Mouse (Mus musculus): ENCODE measurements around the gene Phf21b. TPM values are rescaled to one million over a fixed set of nuclear protein-coding genes. Genes with fewer than 3 reads are reported as not detected.

Gene Phf21b
- polyA plus RNA-seq, 1 experiment = 3.0 TPM

DNA sequence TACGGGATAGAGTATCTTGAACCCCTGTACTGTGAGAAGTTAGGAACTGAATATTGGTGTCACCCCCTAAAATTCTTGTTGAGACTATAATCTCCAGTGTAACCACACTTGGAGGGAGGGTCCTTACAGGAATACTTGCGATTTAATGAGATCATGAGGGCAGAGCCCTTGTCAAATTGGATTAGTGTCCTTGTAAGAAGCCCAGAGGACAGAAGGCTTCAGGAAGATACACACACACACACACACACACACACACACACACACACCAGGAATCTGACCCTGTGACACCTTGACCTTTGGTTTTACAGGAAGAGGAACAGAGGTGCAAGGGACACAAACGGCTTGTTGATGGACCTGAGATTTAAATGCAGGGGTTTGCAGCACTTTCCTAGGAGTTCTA lies 35.4 kb upstream of the Phf21b start:
- no peak for DNase-seq
- Histone ChIP-seq H3K4me3 (ENCODE audit: control insufficient read depth, insufficient read depth, low read length) (no peak overlapping the region), H3K4me1 (replicated peaks; ENCODE audit: control insufficient read depth, insufficient read depth, low read length) (no peaks in the 10 kb centered on the region), H3K36me3 (ENCODE audit: control insufficient read depth, insufficient read depth, low read length) (no peaks in the 10 kb centered on the region), H3K27ac (ENCODE audit: control insufficient read depth, insufficient read depth, low read length) (no peak overlapping the region), H3K27me3 (ENCODE audit: control insufficient read depth, insufficient read depth, low read length) (no peaks in the 10 kb centered on the region)
- TF ChIP-seq POLR2A (IDR thresholded peaks at IDR 0.05; ENCODE audit: control insufficient read depth, extremely low read depth, insufficient read depth, low read length, poor library complexity) = no peak
- TF ChIP-seq CTCF (IDR thresholded peaks at IDR 0.05; ENCODE audit: borderline replicate concordance, control insufficient read depth, extremely low read depth, insufficient read depth, low read length, poor library complexity) = no peak
- 61% methylated on average over 3 of the region's 3 CpGs for WGBS

GRCm38 (mm10) chr15:84888066-84888465 lies 32.2 kb upstream of the Phf21b start:
- TF ChIP-seq CTCF (IDR thresholded peaks at IDR 0.05; ENCODE audit: borderline replicate concordance, control insufficient read depth, extremely low read depth, insufficient read depth, low read length, poor library complexity) (no peak), POLR2A (IDR thresholded peaks at IDR 0.05; ENCODE audit: control insufficient read depth, extremely low read depth, insufficient read depth, low read length, poor library complexity) (no peak)
- no peaks in the 10 kb centered on the region for H3K27me3 ChIP-seq (ENCODE audit: control insufficient read depth, insufficient read depth, low read length)
- no peaks in the 10 kb centered on the region for H3K4me1 ChIP-seq (replicated peaks; ENCODE audit: control insufficient read depth, insufficient read depth, low read length)
- DNase-seq = no peak
- 90% methylated on average over 12 of the region's 12 CpGs for WGBS
- no peak overlapping the region for H3K4me3 ChIP-seq (ENCODE audit: control insufficient read depth, insufficient read depth, low read length)
- no peak overlapping the region for H3K27ac ChIP-seq (ENCODE audit: control insufficient read depth, insufficient read depth, low read length)
- H3K36me3 ChIP-seq (ENCODE audit: control insufficient read depth, insufficient read depth, low read length) = no peaks in the 10 kb centered on the region

DNA sequence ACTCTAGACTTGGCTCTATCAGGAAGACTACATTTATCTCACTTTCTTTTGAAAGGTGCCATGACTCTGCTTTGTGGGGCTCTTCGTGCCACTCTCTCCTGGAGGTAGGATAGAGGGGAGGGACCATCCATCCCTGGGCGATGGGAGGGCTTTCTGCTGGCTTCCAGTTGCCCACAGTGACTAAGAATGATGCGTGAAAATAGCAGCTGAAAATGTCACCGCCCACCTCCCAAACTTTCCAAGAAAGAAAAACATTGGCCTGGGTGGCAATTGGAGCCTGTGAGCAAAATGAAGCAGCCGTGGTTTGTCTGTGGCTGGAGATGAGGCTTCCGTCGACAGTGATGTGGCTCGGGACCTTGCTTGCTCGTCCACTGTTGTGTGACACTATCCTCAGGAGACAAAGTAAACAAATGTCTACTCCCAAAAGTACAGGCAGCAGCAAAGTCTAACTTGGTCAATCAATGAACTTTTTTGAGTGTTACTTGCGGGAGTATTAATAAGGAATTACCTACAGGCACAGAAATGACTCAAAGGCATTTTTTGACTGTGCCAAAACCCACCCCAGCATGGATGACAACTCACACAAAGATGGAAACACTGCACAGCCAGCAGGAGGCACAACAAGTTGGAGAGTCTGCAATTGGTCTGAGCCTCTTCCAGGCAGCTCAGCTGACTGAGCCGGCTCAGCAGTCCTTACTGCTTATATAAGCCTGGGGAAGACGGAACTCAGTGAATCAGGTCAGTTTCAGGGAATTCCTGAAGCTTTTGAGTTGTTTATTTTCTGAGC lies 21.4 kb upstream of the Phf21b start:
- no peaks in the 10 kb centered on the region for H3K4me1 ChIP-seq (replicated peaks; ENCODE audit: control insufficient read depth, insufficient read depth, low read length)
- no peak overlapping the region for H3K4me3 ChIP-seq (ENCODE audit: control insufficient read depth, insufficient read depth, low read length)
- no peak for DNase-seq
- no peaks in the 10 kb centered on the region for H3K27me3 ChIP-seq (ENCODE audit: control insufficient read depth, insufficient read depth, low read length)
- H3K36me3 ChIP-seq (ENCODE audit: control insufficient read depth, insufficient read depth, low read length) = no peaks in the 10 kb centered on the region
- TF ChIP-seq CTCF (IDR thresholded peaks at IDR 0.05; ENCODE audit: borderline replicate concordance, control insufficient read depth, extremely low read depth, insufficient read depth, low read length, poor library complexity) (no peak), POLR2A (IDR thresholded peaks at IDR 0.05; ENCODE audit: control insufficient read depth, extremely low read depth, insufficient read depth, low read length, poor library complexity) (no peak)
- no peak overlapping the region for H3K27ac ChIP-seq (ENCODE audit: control insufficient read depth, insufficient read depth, low read length)
- 89% methylated on average over 12 of the region's 12 CpGs for WGBS

DNA sequence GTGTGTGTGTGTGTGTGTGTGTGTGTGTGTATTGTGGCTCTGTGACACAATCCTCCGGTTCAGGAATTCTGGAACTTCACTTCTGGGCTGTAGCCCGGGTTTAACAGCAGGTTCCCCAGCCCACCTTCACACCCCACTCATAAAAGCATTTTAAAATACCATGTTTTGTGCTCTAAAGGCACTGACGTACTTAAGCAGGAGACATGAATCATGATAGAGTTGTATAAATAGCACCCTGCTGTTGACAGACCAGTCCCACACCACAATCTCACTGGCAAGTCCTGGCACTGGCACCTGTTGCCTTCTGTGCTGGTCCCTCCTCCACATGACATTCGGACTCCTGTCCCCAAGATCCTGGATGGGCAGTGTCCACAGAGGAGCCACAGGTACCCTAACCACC lies 18.0 kb upstream of the Phf21b start:
- WGBS = 86% methylated on average over 4 of the region's 4 CpGs
- Histone ChIP-seq H3K27me3 (ENCODE audit: control insufficient read depth, insufficient read depth, low read length) (no peaks in the 10 kb centered on the region), H3K36me3 (ENCODE audit: control insufficient read depth, insufficient read depth, low read length) (no peaks in the 10 kb centered on the region), H3K4me3 (ENCODE audit: control insufficient read depth, insufficient read depth, low read length) (no peak overlapping the region), H3K27ac (ENCODE audit: control insufficient read depth, insufficient read depth, low read length) (no peak overlapping the region), H3K4me1 (replicated peaks; ENCODE audit: control insufficient read depth, insufficient read depth, low read length) (no peaks in the 10 kb centered on the region)
- DNase-seq = no peak
- TF ChIP-seq CTCF (IDR thresholded peaks at IDR 0.05; ENCODE audit: borderline replicate concordance, control insufficient read depth, extremely low read depth, insufficient read depth, low read length, poor library complexity) (no peak), POLR2A (IDR thresholded peaks at IDR 0.05; ENCODE audit: control insufficient read depth, extremely low read depth, insufficient read depth, low read length, poor library complexity) (no peak)

DNA sequence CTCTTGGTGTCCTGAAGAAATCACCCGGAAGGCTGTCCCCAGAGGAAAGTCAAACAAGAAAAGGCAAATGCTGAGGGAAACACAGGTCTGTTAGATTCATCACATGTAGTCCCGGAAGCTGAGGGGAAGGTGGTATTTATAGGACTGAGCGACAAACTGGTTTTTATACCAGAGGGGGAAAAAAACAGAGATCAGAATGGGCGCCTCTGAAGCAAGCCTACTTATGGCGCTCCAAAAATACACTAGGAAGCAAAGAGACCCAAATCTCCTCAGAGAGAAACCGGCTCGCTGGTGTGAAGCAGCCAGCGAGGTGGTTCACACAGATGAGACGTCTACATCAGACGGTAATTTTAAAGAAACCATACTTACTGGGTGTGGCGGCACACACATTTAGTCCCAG lies 17.2 kb upstream of the Phf21b start:
- Histone ChIP-seq H3K36me3 (ENCODE audit: control insufficient read depth, insufficient read depth, low read length) (no peaks in the 10 kb centered on the region), H3K27me3 (ENCODE audit: control insufficient read depth, insufficient read depth, low read length) (no peaks in the 10 kb centered on the region), H3K4me1 (replicated peaks; ENCODE audit: control insufficient read depth, insufficient read depth, low read length) (no peaks in the 10 kb centered on the region), H3K27ac (ENCODE audit: control insufficient read depth, insufficient read depth, low read length) (no peak overlapping the region), H3K4me3 (ENCODE audit: control insufficient read depth, insufficient read depth, low read length) (no peak overlapping the region)
- 92% methylated on average over 11 of the region's 11 CpGs for WGBS
- TF ChIP-seq POLR2A (IDR thresholded peaks at IDR 0.05; ENCODE audit: control insufficient read depth, extremely low read depth, insufficient read depth, low read length, poor library complexity) (no peak), CTCF (IDR thresholded peaks at IDR 0.05; ENCODE audit: borderline replicate concordance, control insufficient read depth, extremely low read depth, insufficient read depth, low read length, poor library complexity) (no peak)
- no peak for DNase-seq

DNA sequence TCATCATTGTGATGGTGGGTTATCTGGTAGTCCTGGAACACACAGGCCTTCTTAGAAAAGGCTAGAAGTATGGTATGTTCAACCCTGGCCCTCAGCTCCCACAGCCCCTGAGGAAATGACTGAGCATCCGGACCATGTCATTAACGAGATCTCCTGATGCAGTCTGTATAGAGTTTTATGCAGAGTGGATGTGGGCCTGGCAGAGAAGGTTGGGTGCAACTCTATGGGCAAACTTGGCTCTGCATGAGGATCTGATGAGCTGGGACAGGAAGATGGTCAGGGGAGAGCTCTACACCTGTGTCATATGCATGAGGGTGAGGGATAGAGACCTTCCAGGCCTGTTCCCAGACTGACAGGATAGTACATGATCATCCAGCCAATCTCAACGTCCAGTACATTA lies 16.0 kb upstream of the Phf21b start:
- no peak for DNase-seq
- 89% methylated on average over 3 of the region's 3 CpGs for WGBS
- H3K4me3 ChIP-seq (ENCODE audit: control insufficient read depth, insufficient read depth, low read length) = no peak overlapping the region
- TF ChIP-seq CTCF (IDR thresholded peaks at IDR 0.05; ENCODE audit: borderline replicate concordance, control insufficient read depth, extremely low read depth, insufficient read depth, low read length, poor library complexity) = no peak
- no peak for TF ChIP-seq POLR2A (IDR thresholded peaks at IDR 0.05; ENCODE audit: control insufficient read depth, extremely low read depth, insufficient read depth, low read length, poor library complexity)
- no peaks in the 10 kb centered on the region for H3K4me1 ChIP-seq (replicated peaks; ENCODE audit: control insufficient read depth, insufficient read depth, low read length)
- no peaks in the 10 kb centered on the region for H3K36me3 ChIP-seq (ENCODE audit: control insufficient read depth, insufficient read depth, low read length)
- no peaks in the 10 kb centered on the region for H3K27me3 ChIP-seq (ENCODE audit: control insufficient read depth, insufficient read depth, low read length)
- no peak overlapping the region for H3K27ac ChIP-seq (ENCODE audit: control insufficient read depth, insufficient read depth, low read length)
